Mouse (Mus musculus): Measurements from ENCODE around the gene Ooep. TPM values are rescaled to one million over a fixed set of nuclear protein-coding genes. Genes with fewer than 3 reads are reported as not detected.
"Not testable (repeated sequence)": the region's sequence is repeated elsewhere in the genome, so short reads cannot be mapped to it uniquely, and the experiment has no call there.

Gene Ooep
- total RNA-seq, 2 experiments from 2014 or later: 0.13 TPM; not detected in 1

- DNase-seq: no peak
Observed at GRCm38 (mm10) chr9:78365850-78366544, 12.5 kb downstream of the Ooep start.

GRCm38 (mm10) chr9:78364701-78365100 is 13.8 kb downstream of the Ooep start:
- DNase-seq: no peak

DNA sequence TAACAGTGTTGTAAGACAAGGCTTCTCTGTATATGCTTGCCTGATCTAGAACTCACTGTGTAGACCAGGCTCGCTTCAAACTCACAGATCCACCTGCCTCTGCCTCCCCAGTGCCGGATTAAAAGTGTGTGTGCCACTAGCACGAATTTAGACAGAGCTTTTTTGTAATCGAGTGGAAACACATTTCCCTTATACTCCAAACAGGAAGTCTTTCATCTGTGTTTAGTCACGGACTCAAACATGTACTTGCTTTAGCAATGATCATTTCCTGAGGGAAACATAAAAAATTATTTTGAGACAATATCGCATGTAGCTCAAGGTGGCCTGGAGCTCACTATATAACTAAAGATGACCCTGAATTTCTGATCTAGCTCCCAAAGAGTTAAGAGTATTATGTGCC is 15.2 kb downstream of the Ooep start:
- DNase-seq: no peak

DNA sequence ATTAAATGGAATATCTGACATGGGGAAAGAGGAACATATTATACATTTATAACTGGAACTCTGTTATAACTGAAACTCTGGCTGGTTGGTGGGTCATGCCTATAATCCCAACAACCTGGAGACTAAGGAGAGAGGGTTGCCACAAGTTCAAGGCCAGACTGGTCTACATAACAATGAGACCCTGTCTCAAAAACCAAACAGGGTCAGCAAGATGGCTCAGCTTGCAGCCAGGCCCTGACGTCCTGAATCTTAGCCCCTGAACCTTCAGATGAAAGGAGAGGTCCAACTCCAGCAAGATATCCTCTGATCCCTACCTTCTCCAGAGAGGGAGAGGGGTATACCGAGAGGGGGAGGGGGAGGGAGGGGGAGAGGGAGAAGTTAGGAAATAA is 18.0 kb downstream of the Ooep start:
- no peak for DNase-seq

DNA sequence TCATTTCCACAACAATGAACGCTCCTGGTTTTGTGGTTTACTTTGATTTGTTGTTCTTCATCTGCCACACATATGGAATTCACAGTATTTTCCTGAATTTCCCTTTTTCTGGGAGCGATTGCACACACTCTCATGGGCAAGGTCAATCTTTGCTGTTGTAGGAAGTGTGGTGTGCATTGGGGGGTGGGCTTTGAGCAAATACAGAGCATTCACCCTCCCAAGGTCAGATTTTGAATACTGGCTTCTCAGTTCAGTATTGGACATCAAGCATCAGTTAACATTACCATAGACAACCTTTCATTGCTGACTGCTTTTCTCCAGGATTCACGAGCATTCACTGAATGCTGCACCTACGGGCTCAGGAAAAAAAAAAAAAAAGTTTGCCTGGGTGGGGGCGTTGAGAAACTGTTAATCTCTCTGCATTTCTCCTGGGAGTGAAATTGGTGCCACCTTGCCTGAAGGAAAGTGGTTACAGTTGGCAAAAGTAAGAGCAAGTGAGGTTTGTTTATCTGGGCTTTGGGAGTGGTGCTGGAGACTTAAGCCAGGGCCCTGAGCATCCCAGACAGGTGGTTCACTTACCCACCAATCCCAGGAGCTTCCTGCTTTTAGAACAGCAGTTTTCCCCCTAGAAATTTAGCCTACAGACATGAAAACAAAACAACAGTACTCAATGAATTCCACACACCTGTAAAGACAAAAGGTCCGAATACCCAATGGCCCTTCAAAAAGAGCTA is 18.6 kb downstream of the Ooep start:
- no peak for DNase-seq

DNA sequence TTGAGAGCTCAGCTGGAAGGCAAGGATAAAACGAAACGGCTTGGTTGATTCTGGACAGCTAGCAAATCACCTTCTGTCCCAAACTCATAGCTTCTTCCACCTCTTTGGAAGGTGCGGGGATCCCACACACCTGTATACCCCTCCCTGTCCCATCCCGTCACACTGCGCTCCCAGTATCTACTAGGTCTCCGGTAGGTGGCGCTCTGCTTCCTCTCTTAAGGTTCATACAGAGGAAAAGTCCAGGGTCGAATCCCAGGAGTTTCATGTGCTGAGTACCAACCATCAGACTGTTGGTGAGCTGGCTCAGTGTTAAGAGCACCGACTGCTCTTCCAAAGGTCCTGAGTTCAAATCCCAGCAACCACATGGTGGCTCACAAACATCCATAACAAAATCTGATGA is 20.5 kb downstream of the Ooep start:
- DNase-seq: no peak

- DNase-seq: no peak
Observed at GRCm38 (mm10) chr9:78355611-78356010, 22.9 kb downstream of the Ooep start, which contains the start of gene Gsta2. Gene Gsta2 (minus strand): TSS chr9:78355788.

DNA sequence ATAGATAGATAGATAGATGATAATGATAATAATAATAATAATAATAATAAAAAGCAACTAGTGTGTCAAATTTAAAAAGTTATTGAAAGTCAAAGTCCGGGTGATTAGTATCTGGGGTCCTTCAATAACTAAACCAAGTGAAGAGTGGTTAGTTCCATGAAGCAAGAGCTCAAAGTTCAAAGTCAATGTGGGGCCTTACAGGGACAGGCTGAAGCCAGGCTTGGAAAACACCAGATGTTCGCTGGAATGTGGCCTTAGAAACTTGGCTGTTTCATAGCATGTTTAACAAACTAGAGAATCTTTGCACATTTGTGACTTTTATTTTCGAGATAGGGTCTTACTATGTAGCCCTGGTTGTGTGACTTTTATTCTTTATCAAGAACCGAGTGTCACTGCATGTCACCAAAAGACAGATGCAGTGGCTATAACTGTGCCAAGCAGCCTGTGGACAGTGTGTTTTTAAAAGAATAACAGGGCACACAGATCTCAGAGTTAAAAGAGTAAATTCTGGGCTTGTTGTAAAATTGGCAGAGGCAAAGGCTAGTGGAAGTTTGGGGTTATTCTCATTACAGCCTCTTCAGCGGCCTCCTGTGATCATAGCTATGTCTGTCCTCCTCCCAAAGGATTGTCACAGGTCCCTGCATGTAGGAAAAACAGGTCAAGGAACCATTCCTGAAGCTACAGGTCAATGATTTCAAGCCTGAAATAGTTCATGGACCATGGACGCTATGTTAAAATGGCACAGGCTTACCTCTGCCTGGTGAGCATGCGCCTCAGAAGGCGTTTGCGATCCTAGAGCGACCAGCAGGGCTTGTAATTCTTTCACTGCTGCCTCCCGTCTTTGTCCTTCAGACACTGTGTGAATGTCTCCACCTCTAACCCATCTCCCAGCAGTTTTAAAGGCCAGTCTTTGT is 23.6 kb downstream of the Ooep start:
- no peak for DNase-seq

DNA sequence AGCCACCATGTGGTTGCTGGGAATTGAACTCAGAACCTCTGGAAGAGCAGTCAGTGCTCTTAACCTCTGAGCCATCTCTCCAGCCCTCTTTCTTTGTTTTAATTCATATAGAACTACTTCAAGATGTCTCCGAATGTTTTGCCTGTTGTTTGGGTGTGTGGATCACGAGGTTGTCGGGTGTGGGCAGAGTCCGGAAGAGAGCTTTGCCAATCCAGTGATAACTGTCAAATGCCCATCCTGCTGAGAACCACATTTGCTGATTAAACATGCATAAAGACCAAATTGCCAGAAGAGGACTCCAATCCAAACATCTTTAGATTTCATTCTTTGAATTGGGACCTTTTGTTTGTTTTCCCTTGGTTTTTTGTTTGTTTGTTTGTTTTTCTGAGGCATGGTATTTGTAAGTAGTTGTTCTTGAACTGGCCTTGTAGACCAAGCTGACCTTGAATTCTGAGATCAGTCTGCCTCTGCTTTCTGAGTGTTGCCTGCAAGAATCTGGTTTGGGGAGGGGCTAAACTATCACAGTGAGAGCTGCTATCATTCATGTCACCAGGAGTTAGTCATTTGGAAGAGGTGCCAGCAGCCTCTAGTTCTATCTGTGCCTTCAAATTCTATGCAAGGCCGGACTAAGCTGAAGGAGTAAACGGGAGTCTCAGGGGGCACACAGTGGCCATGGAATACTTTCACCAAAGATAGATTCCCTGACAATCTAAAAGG is 26.9 kb downstream of the Ooep start:
- DNase-seq: no peak

DNA sequence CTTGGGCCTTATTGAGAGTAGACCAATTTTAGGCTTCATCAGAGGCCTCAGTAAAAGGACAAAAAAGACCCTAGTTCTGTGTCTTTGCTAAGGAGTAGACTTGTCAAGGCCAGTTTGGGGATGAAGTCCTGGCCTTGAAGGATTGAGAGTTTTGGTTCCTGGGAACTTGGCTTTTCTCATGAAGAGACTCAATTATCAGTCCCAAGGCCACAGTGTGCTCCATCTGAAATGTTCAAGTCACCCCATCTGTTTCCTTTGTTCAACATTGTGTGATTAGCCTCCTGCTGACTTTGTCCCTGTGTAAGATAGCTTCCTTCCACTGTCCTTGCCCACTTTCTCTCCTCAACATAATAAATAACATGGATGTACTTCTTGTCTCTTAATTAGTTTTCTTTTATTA is 28.5 kb downstream of the Ooep start:
- DNase-seq: not testable (repeated sequence)

DNA sequence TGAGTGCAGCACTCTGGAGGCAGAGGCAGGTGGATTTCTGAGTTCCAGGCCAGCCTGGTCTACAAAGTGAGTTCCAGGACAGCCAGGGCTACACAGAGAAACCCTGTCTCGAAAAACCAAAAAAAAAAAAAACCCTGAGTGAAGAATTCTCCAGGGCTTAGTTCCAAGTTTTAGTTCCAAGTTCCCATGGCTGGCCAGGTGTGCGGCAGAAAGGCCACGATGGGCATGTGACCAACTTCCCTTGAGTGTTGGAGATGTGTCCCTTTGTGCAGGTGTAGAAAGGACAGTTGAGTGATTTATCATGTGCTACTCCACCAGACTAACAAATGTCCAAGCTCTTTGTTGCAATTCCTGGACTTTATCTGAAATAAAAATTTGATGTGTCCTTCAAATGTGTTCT is 29.4 kb downstream of the Ooep start:
- not testable (repeated sequence) for DNase-seq

DNA sequence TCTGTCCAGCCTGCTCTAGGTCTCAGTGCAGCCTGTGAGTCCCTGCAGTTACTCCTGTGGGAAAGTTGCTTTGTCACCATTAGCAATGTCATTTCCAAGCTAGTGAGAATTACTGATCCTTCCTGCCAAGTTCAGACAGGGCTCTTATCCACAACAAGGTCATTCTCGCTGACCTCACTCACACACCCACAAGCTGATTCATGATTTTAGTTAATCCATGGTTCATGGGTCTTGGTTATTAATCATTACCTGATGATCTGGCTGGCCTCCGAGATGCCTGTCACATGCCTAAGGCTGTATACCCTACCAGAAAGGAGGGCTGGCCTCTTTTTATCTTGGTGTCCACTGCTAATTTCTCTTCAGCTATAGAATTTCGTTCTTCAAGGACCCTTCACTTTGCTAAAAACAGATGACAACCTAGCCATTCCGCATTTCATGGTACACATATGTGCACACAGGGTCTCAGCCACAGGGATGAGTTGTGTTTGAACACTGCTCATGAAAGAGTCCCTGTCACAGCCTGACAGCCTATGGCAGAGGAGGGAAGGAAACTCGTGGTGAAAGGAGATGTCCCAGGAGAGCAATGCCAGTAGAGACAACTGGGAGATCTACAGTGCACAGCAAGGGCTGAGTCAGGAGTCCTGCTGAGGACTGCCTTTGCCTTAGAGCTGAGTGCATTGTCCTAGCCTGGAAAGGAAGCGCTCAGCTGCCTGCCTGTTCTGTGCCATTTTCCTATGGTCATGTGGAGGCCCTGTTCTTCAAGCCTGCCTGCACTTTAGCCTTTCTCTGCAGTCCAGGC is 30.1 kb downstream of the Ooep start:
- DNase-seq: not testable (repeated sequence)

GRCm38 (mm10) chr9:78347004-78347403 is 31.5 kb downstream of the Ooep start:
- DNase-seq: no peak

DNA sequence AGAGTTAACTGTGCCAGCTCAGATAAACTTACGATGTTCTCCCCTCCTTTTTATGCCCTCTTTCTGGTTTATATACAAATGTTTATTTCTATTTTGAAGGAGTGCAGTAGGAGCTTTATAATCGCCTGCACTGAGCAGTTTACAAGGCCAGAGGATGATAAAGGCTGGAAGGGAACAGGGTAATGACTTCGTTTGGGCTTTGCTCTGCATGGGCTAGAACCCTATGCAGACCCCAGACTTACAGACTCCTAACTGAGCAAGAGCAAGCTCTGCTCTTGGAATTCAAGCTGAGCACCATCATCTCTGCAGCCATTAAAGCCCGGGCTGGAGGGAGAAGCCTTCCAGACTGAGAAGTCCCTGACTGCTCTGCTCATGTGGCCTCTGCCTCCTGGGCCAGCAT is 33.3 kb downstream of the Ooep start:
- not testable (repeated sequence) for DNase-seq

GRCm38 (mm10) chr9:78343055-78343454 is 35.5 kb downstream of the Ooep start:
- not testable (repeated sequence) for DNase-seq

GRCm38 (mm10) chr9:78342494-78342893 is 36.0 kb downstream of the Ooep start:
- DNase-seq: not testable (repeated sequence)

GRCm38 (mm10) chr9:78340324-78340723 is 38.2 kb downstream of the Ooep start:
- DNase-seq: not testable (repeated sequence)

DNA sequence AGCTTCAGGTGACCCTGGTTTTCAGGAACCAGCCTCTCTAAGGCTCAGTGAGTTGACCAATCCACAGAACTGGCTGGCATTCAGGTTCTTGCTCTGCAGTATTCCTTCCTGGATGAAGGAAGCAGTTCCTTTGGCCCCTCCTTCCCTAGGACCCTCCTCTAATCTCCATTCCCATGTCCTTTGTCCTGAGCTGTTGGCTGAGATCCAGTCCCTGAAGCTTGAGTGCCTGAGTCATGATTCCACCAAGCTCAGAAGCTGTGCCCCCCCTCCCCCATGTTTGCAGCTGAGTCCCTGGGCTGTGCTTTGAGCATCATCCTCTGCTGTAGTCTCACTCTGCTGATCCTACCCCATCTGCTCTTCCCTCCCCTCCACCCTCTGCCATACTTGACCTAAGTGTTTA is 41.5 kb downstream of the Ooep start:
- not testable (repeated sequence) for DNase-seq

DNA sequence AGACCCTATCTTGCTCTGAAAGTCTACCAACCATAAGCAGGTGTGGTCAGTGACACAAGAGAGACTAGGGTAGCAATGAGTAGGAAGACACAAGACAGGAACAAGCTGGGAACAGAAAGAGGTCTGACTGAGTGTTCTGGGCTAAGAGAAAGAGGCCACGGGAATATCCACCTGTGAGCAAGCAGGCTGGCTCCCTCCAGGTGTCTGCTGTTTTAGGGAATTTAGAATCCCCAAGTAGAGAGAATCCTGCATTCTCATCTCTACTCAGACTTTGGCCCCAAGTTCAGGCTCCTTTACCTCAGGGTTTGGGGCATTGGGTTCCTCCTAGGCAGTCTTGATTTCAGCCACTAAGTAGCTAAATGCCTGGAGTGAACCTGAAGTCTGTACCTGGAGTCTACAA is 51.2 kb downstream of the Ooep start, which contains the start of gene Omt2b:
Gene Omt2b (plus strand): TSS at position 301 of the 400 bp plus-strand sequence.
- not testable (repeated sequence) for DNase-seq
